Mouse (Mus musculus) hindbrain, embryonic 12.5 days (tissue): ENCODE measurements around the gene Il17re. TPM values are rescaled to one million over a fixed set of nuclear protein-coding genes. Genes with fewer than 3 reads are reported as not detected.

Source experiments
- ATAC-seq: fragments of 200-750 bp; cut with Nextera tagmentation; 2 replicates; pipeline ENCODE4 v1.8.0; 2017; ENCODE audit warnings: moderate TSS enrichment; ENCODE audit not compliant: low FRiP score
- H3K27ac ChIP-seq: fragments of 300-500 bp; sonication (generic); 2 replicates; pipeline ENCODE4 v1.5.1; 2016; ENCODE audit warnings: mild to moderate bottlenecking
- H3K27me3 ChIP-seq: fragments of 300-500 bp; sonication (generic); 2 replicates; pipeline ENCODE4 v1.6.1; 2016; ENCODE audit warnings: mild to moderate bottlenecking
- H3K36me3 ChIP-seq: fragments of 300-500 bp; sonication (generic); 2 replicates; pipeline ENCODE4 v1.6.1; 2016; ENCODE audit warnings: mild to moderate bottlenecking
- H3K4me1 ChIP-seq: fragments of 300-500 bp; sonication (generic); 2 replicates; pipeline ENCODE4 v1.6.1; 2016
- H3K4me2 ChIP-seq: fragments of 300-500 bp; sonication (generic); replicated peaks from 2 replicates; pipeline ENCODE4 v1.6.1; 2016; ENCODE audit warnings: mild to moderate bottlenecking
- H3K4me3 ChIP-seq: fragments of 300-500 bp; sonication (generic); 2 replicates; pipeline ENCODE4 v1.5.1; 2016; ENCODE audit warnings: mild to moderate bottlenecking
- H3K9ac ChIP-seq: fragments of 300-500 bp; sonication (generic); 2 replicates; pipeline ENCODE4 v1.6.1; 2016; ENCODE audit warnings: mild to moderate bottlenecking, moderate library complexity
- H3K9me3 ChIP-seq: fragments of 300-500 bp; sonication (generic); replicated peaks from 2 replicates; pipeline ENCODE4 v1.6.1; 2016; ENCODE audit warnings: mild to moderate bottlenecking
- WGBS: fragments of 180-500 bp; shearing (Covaris S2); methylation state at CpG from one replicate; pipeline ENCODE4 v1.1.7; 2016; 5-methylcytosine and 5-hydroxymethylcytosine counted together
- polyA plus RNA-seq: library from polyadenylated mRNA; unstranded; fragments of >200 nt; fragmentation: Nextera tagmentation; extraction: Ambion mirVana; gene quantifications from 2 replicates; pipeline ENCODE4 v1.2.1, GENCODE M21; 2016

Gene Il17re
- 0.74 and 1.1 TPM in 2 replicates for polyA plus RNA-seq

DNA sequence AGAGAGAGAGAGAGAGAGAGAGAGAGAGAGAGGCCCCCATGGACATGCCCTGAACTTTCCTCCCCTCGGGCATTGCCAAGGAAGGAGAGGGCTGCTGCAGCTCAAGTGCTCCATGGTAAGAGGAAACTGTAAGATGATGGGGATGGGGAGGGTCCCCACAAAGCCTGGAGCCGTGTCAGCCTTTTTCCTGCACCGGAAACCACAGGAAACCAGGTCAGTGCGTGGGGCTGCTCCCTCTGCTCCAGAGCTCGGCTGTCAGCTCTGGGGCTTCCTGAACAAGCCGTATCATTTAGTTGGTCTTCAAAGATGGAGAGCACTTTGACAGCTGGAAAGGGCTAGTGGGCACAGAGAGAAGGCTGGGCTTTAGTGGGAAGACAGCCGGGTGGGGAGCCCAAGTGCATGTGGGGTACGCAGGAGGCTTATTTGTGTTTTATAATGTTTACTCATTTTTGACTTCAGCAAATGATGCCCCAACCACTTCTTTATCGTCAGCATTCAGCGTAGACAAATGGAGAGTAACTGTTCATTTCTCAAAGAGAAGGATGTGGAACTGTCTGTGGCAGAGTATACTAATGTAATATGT, at the start of gene Il17re:
Gene Il17re (plus strand): TSS at position 533 of the 583 bp plus-strand sequence.
- Histone ChIP-seq H3K4me3 (no peak within 1 kb of the TSS), H3K4me1 (no peaks in the 10 kb centered on the region), H3K4me2 (no peak within 1 kb of the TSS), H3K36me3 (no peaks in the 10 kb centered on the region), H3K27ac (no peak within 1 kb of the TSS), H3K9me3 (no peaks in the 10 kb centered on the region), H3K27me3 (peaks cover 5% of the 10 kb centered on the region; the same call in 1 of the 2 replicates), H3K9ac (no peak within 1 kb of the TSS)
- WGBS, result 74% methylated on average over 9 of the region's 10 CpGs
- no peak for ATAC-seq

DNA sequence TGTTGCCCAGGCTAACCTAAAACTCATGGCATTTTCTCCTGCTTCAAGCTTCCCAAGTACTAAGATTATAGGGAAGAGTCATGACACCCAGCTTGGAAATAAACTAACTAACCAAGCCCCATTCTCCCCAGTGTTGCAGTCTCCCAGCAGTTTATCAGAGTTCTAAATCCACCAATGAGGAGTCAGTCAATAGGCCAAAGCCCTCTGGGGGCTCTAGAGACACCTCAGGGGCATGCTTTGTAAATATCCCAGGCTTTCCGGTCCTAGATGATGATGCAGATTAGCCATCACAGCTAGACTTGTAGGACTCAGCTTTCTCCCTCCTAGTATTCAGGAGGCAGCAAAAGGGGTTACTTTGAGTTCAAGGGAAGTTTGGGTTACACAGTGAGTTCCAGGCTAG, 48.3 kb upstream of the Il17re start:
- Histone ChIP-seq H3K27ac (no peak overlapping the region), H3K9me3 (no peaks in the 10 kb centered on the region), H3K36me3 (peaks cover 33% of the 10 kb centered on the region), H3K4me1 (no peaks in the 10 kb centered on the region), H3K27me3 (no peaks in the 10 kb centered on the region), H3K4me3 (no peak overlapping the region), H3K4me2 (no peak overlapping the region), H3K9ac (no peak overlapping the region)
- ATAC-seq, result no peak
- WGBS, result 68% methylated on average over 1 of the region's 1 CpGs

DNA sequence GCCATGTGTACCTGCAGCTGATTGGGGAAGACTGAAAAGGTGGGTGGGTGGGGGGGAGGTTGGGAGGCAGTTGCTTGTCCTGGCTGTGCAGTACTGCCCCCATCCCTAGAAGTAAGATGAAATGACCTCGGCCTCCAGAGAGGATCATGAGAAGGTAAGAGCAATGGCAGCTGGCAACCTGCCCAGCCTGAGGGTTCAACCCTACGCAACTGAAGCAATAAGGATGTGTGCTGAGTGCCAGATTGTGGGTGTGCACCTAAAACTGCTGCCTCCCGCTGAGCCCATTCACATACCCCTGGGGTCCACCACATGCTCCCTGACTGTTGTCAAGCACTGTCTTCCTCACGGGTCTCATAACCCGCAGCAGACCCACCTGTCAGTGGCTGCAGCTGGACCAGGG, 41.9 kb upstream of the Il17re start:
- Histone ChIP-seq H3K4me3 (no peak overlapping the region), H3K9me3 (no peaks in the 10 kb centered on the region), H3K4me2 (no peak overlapping the region), H3K27ac (no peak overlapping the region), H3K27me3 (no peaks in the 10 kb centered on the region), H3K9ac (no peak overlapping the region), H3K36me3 (peaks cover 20% of the 10 kb centered on the region; the same call in 1 of the 2 replicates), H3K4me1 (peaks cover 14% of the 10 kb centered on the region)
- 85% methylated on average over 5 of the region's 5 CpGs for WGBS
- no peak for ATAC-seq

DNA sequence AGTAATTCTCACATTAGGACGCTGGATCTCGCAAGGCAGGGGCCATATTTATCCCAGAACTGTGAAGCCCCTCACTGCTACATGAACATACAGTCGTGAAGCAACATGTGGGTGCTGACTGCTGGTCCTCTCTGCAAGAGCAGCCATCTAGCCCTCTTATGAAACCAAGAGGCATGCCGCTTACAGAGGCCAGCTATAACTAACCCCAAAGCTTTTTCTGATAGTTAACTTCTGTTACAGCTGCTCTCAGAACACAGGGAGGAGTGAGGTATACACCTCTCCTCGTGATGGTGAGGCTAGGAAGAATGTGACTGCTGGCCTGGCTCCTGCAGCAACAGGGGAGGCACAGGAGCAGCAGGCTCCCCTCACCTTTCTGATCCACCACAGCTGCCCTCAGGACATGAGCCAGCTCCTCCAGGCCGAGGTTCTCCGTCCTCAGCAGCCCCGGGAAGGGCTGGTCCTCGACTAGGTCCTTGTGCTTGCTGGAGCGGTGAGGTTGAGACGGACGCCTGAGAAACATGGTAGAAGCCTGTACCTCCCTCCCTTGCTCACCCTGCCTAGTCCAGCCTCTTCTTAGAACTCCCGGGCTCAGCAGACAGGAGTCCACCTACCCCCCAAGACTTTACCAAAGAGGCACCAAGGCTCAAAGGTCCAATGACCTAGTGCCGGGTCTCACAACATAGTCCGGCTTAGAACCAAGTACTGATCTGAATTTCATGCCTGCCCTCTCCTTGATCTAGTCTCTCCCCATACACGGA, 39.7 kb upstream of the Il17re start:
- Histone ChIP-seq H3K27ac (no peak overlapping the region), H3K9me3 (no peaks in the 10 kb centered on the region), H3K36me3 (peaks cover 14% of the 10 kb centered on the region; the same call in 1 of the 2 replicates), H3K4me3 (peak overlapping the region; percentile 55), H3K4me1 (peaks cover 14% of the 10 kb centered on the region), H3K9ac (peak overlapping the region; percentile 64), H3K27me3 (no peaks in the 10 kb centered on the region), H3K4me2 (peak overlapping the region; percentile 91)
- ATAC-seq, result peak; percentile 74
- 16% methylated on average over 16 of the region's 16 CpGs for WGBS

DNA sequence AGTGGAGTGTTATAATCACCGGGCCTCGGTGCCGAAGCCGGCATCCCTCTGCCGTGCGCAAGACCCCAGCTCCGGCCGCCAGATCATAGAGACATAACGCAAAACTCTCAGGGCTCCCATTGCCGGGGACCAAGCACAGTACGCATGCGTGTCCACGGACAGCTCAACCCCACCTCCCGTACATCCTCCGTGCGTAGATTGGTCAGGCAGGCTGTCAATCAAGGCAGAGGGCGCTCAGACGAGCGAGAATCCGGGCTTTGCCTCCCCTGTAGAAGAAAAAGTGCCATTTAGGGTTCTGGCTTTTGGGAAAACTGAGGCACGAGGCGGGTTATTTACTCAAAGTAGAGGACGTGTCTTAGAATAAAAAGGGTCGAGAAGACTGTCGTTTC, 39.1 kb upstream of the Il17re start, which contains the start of gene Rpusd3:
Gene Rpusd3 (minus strand): TSS at position 142 of the 389 bp plus-strand sequence.
- peaks cover 12% of the 10 kb centered on the region; the same call in 1 of the 2 replicates for H3K36me3 ChIP-seq
- no peaks in the 10 kb centered on the region; the same call in 1 of the 2 replicates for H3K27me3 ChIP-seq
- H3K9me3 ChIP-seq, result no peaks in the 10 kb centered on the region
- peak within 1 kb of the TSS; percentile 64 for H3K9ac ChIP-seq
- peak within 1 kb of the TSS; percentile 91 for H3K4me2 ChIP-seq
- H3K27ac ChIP-seq, result no peak within 1 kb of the TSS
- peak within 1 kb of the TSS; percentile 55 for H3K4me3 ChIP-seq
- H3K4me1 ChIP-seq, result peaks cover 14% of the 10 kb centered on the region
- peak; percentile 98 for ATAC-seq
- WGBS, result under 1% methylated on average over 25 of the region's 25 CpGs

DNA sequence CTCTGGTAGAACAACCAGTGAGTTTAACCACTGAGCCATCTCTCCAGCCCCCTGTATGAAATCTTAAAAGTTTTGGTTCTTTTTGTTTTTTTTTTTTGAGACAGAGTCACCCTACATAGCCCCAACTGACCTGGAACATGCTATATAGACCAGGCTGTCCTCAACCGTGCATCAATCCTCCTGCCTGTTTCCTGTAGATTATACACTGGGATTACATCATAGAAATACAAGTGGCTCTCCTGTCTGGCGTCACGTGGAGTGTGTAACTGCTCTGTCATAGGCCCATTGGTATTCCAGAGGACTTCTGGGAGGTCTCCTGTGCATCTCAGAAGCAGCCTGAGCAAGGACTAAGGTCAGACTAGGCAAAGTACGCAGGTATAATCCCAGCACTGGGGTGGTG, 35.3 kb upstream of the Il17re start:
- Histone ChIP-seq H3K4me2 (no peak overlapping the region), H3K4me3 (no peak overlapping the region), H3K9ac (no peak overlapping the region), H3K36me3 (no peaks in the 10 kb centered on the region), H3K4me1 (peaks cover 10% of the 10 kb centered on the region), H3K9me3 (no peaks in the 10 kb centered on the region; the same call in 1 of the 2 replicates), H3K27me3 (no peaks in the 10 kb centered on the region; the same call in 1 of the 2 replicates), H3K27ac (no peak overlapping the region)
- no peak for ATAC-seq
- WGBS, result 85% methylated on average over 4 of the region's 4 CpGs

DNA sequence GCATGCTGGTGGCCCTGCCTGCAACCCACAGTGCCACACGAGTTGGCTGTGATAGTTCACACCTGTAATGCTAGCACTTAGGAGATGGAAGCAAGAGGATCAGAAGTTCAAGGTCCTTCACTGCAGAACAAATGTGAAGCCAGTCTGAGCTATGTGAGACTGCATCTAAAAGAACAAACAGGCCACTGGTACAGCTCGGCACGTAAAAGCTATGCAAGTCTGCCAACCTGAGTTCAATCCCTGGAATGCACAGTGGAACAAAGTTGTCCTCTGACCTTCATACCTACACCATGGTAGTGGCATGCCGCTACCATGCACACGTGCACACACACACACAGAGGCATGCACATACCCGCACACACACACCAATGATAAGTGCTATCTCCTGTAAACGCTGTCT, 34.1 kb upstream of the Il17re start:
- WGBS, result 88% methylated on average over 7 of the region's 7 CpGs

DNA sequence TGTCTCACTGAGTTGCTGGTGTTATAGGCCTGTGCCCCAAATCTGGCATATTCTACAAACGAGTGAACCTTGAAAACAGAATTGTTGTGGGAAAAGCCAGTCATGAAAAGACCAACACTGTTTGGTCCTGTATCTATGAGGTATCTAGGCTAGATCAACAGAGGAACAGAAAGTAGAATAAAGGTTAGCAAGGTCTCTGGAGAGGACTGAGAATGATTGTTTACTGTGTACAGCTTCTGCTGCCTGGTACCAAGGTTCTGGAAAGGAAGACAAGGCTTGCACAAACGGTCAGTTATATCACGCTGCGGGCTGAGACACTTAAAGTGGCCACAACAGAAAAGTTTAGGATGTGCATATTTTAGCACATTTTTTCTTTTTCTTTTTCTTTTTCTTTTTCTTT, 31.6 kb upstream of the Il17re start:
- Histone ChIP-seq H3K27me3 (no peaks in the 10 kb centered on the region; the same call in 1 of the 2 replicates), H3K27ac (no peak overlapping the region), H3K4me3 (no peak overlapping the region), H3K9me3 (no peaks in the 10 kb centered on the region; the same call in 1 of the 2 replicates), H3K9ac (no peak overlapping the region), H3K4me2 (no peak overlapping the region), H3K36me3 (no peaks in the 10 kb centered on the region), H3K4me1 (no peaks in the 10 kb centered on the region)
- 94% methylated on average over 4 of the region's 4 CpGs for WGBS
- ATAC-seq, result no peak

More for the DNA sequence above, 34.1 kb upstream of the Il17re start:
- no peak overlapping the region for H3K9ac ChIP-seq
- H3K27me3 ChIP-seq, result no peaks in the 10 kb centered on the region; the same call in 1 of the 2 replicates
- H3K4me3 ChIP-seq, result no peak overlapping the region
- no peak overlapping the region for H3K27ac ChIP-seq
- no peaks in the 10 kb centered on the region for H3K36me3 ChIP-seq
- ATAC-seq, result no peak
- no peak overlapping the region for H3K4me2 ChIP-seq
- H3K4me1 ChIP-seq, result peaks cover 3% of the 10 kb centered on the region; the same call in 1 of the 2 replicates
- no peaks in the 10 kb centered on the region; the same call in 1 of the 2 replicates for H3K9me3 ChIP-seq

DNA sequence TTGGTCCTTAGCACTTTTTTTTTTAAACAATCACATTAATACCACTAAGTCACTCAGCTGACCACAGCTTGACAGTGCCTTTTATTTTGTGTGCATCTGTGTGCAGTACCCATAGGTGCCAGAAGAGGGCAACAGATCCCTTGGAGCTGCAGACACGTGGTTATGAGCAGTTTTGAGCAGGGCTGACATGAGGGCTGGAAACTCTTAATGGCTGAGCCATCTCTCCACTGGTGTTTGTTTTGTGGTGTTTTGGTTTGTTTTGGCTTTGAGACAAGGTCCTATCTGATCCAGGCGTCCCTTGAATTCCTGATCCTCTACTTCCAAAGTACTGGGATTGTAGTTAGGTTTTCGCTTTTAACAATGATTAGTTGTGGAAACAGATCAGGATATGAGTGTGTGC, 30.9 kb upstream of the Il17re start:
- ATAC-seq, result no peak
- H3K27ac ChIP-seq, result no peak overlapping the region
- no peaks in the 10 kb centered on the region; the same call in 1 of the 2 replicates for H3K9me3 ChIP-seq
- H3K4me2 ChIP-seq, result no peak overlapping the region
- WGBS, result 63% methylated on average over 3 of the region's 3 CpGs
- no peaks in the 10 kb centered on the region for H3K4me1 ChIP-seq
- no peak overlapping the region for H3K4me3 ChIP-seq
- no peaks in the 10 kb centered on the region for H3K36me3 ChIP-seq
- H3K27me3 ChIP-seq, result no peaks in the 10 kb centered on the region; the same call in 1 of the 2 replicates
- no peak overlapping the region for H3K9ac ChIP-seq

DNA sequence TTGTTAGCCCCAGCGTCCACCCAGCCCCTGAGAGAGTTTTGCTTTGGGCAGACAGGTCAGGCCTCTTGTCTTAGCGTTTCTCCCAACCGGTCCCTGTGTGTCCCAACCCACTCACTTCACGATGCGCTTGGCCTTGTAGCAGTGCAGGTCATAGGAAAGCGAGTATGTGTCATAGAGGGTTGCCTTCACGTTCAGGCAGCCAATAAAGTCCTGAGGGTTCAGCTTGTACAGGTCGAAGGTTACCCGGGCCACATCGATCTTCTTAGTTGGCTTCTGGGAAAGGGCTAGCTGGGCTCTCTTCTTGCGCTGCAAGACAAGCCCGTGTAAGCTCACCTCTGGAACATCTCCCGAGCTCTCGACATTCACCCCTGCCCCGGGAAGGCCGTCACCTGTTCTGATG, 30.3 kb upstream of the Il17re start:
- no peaks in the 10 kb centered on the region for H3K4me1 ChIP-seq
- H3K9ac ChIP-seq, result no peak overlapping the region
- WGBS, result 88% methylated on average over 16 of the region's 16 CpGs
- H3K9me3 ChIP-seq, result no peaks in the 10 kb centered on the region; the same call in 1 of the 2 replicates
- no peak overlapping the region for H3K27ac ChIP-seq
- no peaks in the 10 kb centered on the region for H3K36me3 ChIP-seq
- ATAC-seq, result no peak
- H3K27me3 ChIP-seq, result no peaks in the 10 kb centered on the region; the same call in 1 of the 2 replicates
- H3K4me3 ChIP-seq, result no peak overlapping the region
- no peak overlapping the region for H3K4me2 ChIP-seq

DNA sequence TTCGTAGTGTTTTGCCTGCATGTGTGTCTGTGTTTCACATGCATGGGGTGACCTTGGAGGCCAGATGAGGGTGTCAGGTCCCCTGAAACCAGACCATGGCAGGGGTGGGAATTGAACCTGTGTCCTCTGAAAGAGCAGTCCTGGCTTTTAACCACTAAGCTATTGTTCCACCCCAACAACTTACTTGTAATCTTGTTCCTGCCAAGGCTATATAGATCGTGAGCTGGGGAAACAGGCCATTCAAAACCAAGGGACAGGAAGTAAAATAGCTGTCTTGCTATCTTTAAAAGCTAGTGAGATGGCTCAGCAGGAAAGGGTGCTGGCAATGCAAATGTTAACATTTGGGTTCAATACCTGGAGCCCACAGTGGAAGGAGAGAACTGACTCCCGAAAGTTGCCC, 28.3 kb upstream of the Il17re start:
- Histone ChIP-seq H3K9me3 (no peaks in the 10 kb centered on the region; the same call in 1 of the 2 replicates), H3K27ac (no peak overlapping the region), H3K9ac (no peak overlapping the region), H3K36me3 (no peaks in the 10 kb centered on the region), H3K27me3 (peaks cover 2% of the 10 kb centered on the region; the same call in 1 of the 2 replicates), H3K4me2 (no peak overlapping the region), H3K4me3 (no peak overlapping the region), H3K4me1 (no peaks in the 10 kb centered on the region)
- no peak for ATAC-seq
- 76% methylated on average over 3 of the region's 3 CpGs for WGBS

DNA sequence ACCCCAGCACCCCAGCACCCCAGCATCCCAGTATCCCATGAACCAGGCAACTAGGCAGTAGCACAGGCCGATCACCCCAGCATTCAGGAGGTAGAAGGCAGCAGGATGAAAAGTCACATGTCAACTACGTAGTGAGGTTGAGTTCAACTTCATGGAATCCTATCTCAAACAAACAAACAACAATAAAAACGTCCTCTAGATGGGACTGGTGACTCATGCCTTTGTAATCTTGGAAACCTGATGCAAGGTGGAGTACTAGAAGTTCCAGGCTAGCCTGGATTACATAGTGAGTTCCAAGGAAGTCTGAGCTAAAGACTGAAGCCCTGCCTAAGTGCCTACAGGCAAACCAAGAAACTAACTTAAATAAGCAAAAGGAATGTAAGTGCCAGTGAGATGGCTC, 27.4 kb upstream of the Il17re start:
- no peaks in the 10 kb centered on the region; the same call in 1 of the 2 replicates for H3K9me3 ChIP-seq
- no peak overlapping the region for H3K9ac ChIP-seq
- no peaks in the 10 kb centered on the region for H3K4me1 ChIP-seq
- H3K36me3 ChIP-seq, result no peaks in the 10 kb centered on the region
- 59% methylated on average over 3 of the region's 3 CpGs for WGBS
- H3K27me3 ChIP-seq, result peaks cover 2% of the 10 kb centered on the region; the same call in 1 of the 2 replicates
- ATAC-seq, result no peak
- H3K4me2 ChIP-seq, result no peak overlapping the region
- H3K27ac ChIP-seq, result no peak overlapping the region
- no peak overlapping the region for H3K4me3 ChIP-seq
